Mouse (Mus musculus) NIH3T3 (cell line): Measurements from ENCODE around the gene Ubr3.
"Not testable (repeated sequence)": the region's sequence is repeated elsewhere in the genome, so short reads cannot be mapped to it uniquely, and the experiment has no call there.

Experiments
- DNase-seq: peaks from one replicate; pipeline ENCODE4 v3.0.0-alpha.2; 2012; ENCODE audit warnings: low read depth

Ubr3 gene

DNA sequence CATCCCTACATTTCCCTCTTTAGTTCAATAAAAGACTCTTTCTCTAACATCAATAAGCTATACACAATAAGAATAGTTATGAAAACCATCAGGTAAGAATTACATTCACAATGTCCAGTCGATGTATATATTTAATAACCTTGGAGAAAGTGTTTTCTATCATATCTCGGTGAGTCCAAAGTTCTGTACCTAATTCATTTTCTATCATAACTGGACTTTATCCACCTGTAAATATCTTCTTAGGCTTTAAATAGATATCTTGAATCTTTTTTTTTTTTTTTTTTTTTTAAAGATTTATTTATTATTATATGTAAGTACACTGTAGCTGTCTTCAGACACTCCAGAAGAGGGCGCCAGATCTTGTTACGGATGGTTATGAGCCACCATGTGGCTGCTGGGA lies 10.3 kb downstream of the Ubr3 start:
- not testable (repeated sequence) for DNase-seq

DNA sequence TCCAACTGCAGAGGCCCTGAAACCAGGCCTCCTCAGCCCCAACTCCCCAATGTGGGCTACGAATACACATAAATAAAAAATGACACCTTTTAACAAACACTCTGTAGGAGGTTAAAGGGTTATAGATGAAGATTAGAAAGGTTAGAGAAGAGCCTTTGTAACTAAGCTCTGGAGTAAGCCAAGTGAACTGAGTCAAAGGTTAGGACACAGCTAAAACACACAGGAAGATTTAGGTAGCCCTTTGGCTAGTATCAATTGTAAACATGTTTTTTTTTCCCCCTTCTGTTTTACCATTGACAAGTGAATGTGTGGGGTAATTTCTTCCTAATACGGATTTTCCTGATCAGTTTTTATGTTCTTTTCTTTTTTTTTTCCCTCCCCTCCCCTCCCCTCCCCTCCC lies 15.8 kb downstream of the Ubr3 start:
- DNase-seq = no peak

DNA sequence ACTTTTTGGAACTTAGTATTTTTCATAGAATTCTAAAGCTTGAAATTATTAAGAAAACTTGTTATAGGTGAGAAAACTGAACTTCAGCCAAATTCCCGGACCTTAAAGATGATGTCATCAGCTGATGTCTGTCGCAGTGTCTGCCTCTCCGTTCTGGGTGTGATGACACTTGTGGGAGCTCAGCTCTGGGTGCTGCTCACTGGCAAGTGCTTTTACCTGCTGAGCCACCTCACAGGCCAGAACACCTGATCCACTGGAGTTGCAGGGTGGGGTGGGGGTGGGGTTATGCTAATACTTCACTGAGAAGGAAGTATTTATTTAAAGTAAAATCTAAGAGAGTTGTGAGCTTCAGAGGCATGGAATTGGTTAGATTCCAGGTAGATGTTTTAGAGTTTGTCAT lies 20.3 kb downstream of the Ubr3 start:
- no peak for DNase-seq

DNA sequence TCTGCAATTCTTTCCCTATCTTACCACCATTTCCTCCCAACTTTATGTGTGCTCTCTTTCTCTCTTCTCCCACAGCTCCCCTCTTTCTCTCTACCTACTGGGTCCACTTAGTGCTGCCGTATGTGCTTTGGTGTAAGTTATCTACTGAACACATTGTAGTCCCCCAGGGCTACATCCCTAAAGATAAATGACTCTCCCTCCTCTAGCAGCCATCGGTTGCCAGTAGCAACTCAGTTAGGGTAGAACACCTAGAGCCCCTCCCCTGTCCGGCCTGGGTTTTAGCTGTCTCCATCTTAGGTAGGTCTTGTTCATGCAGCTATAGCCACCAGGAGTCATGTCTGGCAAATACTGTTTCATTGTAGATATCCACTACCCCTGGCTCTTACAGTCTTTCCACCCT lies 27.9 kb downstream of the Ubr3 start:
- DNase-seq = no peak

- DNase-seq = no peak
Observed at GRCm38 (mm10) chr2:69936331-69936730, 39.3 kb downstream of the Ubr3 start.

DNA sequence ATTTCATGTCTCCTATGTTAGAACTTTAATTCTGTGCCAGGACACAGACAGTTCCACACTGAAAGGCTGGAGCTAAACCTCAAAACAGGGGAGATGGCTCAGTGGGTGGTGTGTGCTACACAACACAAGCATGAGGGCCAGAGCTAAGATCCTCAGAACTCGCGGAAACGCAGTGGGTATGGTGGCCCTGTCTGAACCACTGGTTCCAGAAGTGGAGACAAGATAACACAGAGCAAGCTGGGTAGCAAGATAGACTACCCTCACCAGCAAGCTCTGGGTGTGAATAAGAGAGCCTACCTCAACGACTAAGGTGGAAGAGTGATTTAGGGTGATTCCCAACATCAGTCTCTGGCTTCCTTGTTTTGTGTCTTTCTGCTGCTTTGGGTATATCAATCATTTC lies 42.2 kb downstream of the Ubr3 start:
- no peak for DNase-seq

GRCm38 (mm10) chr2:69939649-69940048 lies 42.6 kb downstream of the Ubr3 start:
- DNase-seq = no peak

- DNase-seq = peak; percentile 82
Observed at GRCm38 (mm10) chr2:69941391-69942030, 44.5 kb downstream of the Ubr3 start.

DNA sequence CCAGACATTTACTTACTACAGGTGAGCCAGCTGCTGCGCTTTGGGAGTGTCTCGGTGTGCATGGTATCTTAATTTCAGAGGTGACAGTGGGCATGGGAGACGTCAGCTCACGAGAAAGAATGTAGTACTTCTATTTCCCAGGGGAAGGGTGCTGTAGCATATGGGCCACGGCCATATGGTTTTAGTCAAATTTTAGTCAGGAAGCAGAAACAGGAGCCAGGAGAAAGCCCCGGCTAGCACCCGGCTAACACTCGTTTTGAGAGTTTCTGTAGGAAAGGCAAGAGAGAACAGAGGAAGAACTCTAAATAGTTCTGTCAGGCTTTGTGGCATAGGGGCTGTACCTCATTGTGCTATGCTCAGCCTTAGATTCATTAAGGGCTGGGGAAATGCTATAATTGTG lies 55.8 kb downstream of the Ubr3 start:
- DNase-seq = no peak

GRCm38 (mm10) chr2:69955635-69956034 lies 58.6 kb downstream of the Ubr3 start:
- DNase-seq = peak; percentile 74

GRCm38 (mm10) chr2:69957622-69958021 lies 60.6 kb downstream of the Ubr3 start:
- DNase-seq = no peak

DNA sequence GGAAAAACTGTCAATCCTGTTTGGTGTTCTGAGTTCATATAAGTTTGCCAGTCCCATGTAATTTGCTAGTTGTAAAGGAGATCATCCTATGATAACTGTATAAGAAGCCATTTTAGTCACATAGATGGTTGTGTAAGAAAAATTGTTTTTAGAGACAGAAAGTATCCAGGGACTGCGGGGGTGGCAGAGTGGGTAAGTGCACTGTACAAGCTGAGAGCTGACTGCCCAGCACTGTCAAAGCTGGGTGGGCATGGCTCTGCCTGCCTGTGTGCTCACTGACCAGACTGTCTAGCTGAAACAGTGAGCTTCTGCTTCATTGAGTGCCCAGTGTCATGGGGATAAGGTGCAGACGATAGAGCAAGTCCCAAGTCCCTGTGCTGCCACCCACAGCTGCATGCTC lies 77.8 kb downstream of the Ubr3 start:
- DNase-seq = no peak

GRCm38 (mm10) chr2:69989224-69989623 lies 92.2 kb downstream of the Ubr3 start:
- no peak for DNase-seq

DNA sequence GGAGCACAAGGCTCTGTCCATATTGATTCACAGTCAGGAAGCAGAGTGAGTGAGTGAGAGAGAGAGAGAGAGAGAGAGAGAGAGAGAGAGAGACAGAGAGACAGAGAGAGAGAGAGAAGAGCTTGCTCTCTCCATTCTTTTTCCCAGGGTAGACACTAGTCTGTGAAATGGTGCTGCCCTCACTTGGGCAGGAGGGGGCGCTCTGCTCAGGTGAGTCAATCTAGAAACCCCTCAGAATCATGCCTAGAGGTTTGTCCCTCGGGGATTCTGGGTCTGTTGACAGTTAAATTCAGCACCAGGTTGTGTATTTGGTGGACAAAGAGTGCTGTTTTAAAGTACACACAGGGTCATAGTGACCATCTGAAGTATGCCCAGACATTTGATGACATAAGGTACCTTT lies 93.6 kb downstream of the Ubr3 start:
- peak; percentile 9 for DNase-seq

GRCm38 (mm10) chr2:69994082-69994736 lies 97.2 kb downstream of the Ubr3 start:
- not testable (repeated sequence) for DNase-seq

- DNase-seq = no peak
Observed at GRCm38 (mm10) chr2:69994779-69995178, 97.7 kb downstream of the Ubr3 start.

- no peak for DNase-seq
Observed at GRCm38 (mm10) chr2:69999097-69999770, 102.2 kb downstream of the Ubr3 start.

DNA sequence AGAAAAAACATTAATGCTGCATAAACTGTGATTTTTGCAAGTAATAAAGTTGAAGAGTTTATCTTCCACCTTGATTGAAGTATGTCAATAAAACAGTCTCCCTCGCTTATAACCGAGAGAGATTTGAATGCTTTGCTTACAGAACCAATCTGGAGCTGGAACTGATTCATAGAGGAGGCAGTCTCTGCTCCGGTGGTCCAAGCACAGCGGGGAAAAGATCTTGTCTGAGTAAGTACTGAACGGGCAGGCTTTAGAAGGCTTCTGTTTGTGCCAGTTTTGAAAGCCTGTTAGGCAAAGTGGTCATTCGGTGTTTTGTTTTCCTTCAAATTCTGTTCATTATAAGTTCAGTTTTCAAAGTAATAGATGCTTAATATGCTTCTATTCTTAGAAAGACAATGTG lies 103.3 kb downstream of the Ubr3 start:
- DNase-seq = no peak

DNA sequence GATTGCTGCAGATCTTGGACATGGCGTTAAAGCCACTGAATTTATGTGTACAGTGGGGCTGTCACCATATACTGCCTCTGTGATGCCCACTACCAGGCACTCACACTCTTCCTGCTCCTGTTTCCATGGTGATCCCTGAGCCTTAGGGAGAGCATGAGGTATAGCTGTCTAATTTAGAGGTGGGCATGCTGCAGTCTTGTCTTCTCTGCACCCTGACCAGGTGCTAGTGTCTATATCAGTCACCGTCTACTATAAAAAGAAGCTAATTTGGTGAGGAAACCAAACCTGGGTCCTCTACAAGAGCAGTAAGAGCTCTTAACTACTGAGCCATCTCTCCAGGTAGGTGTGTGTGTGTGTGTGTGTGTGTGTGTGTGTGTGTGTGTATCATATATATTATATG lies 109.4 kb downstream of the Ubr3 start:
- no peak for DNase-seq

- DNase-seq = no peak
Observed at GRCm38 (mm10) chr2:70012941-70013340, 115.9 kb downstream of the Ubr3 start.

GRCm38 (mm10) chr2:70018236-70018635 lies 121.2 kb downstream of the Ubr3 start:
- DNase-seq = peak; percentile 51

DNA sequence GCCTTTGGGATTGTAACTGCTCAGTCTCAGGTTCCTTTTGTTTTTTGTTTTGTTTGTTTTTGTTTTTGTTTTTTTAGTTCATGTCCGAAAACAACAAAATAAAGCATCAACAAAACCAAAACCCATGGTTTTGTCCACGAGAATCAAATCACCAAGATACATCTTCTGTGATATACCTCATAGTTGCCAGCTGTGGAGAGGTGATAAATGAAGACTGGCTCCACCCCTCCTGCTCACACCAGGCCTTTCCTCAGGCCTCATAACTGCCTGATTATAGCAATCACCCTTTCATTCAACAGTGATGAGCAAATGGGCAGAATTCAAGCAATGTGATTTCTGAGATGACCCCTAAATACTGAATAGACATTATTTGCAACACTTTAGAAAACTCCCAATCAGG lies 127.4 kb downstream of the Ubr3 start:
- no peak for DNase-seq

GRCm38 (mm10) chr2:70025711-70026110 lies 128.7 kb downstream of the Ubr3 start:
- DNase-seq = no peak

GRCm38 (mm10) chr2:70031472-70031871 lies 134.4 kb downstream of the Ubr3 start:
- DNase-seq = no peak
